Mouse (Mus musculus) retina, postnatal 7 days (tissue): ENCODE measurements at regions not wholly inside any gene's neighbourhood (a gene's known extent, or its start where the extent isn't known, plus 50 kb on each side); places are given as distances from the start of the nearest gene placed in this dataset.

Source experiments
- DNase-seq: peaks from one replicate; pipeline ENCODE4 v3.0.0-alpha.2; 2012; ENCODE audit warnings: low read depth, low spot score

DNA sequence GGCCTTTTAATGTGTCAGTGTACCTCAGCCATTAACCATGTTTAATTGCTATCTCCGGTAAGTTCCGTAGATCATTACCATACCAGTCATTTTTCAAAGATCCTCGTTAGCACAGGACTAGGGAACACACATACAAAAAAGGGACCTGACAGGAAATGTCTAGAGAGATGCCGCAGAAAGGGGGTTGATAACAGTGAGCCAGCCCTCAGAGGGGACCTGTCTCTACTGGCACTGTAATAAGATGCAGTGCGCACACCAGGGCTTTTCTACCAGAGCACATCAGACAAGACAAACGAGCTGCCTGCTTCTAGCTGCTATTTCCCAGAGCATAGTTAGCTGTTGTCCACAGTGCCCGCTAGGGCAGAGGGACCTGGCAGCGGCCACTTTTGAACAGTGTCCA lies 199.1 kb downstream of the Sox11 start:
- DNase-seq, result no peak

DNA sequence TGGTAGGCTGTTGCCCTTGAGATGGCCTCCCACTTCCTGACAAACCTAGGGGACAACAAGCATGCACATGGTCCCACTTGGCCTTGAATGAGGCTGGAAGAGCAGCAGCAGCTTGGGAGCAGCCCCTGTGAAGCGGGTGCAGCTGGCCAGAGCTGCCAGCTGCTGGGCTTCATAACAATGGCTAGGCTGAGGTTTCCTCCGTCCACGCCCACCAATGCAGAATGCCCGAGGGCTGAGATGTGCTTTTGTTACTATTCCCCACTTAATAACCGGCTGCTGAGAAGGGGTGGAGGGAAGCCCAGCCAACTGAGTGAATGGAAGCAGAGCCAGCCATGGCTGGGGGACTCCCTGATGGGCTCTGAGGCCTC lies 202.1 kb downstream of the Sox11 start:
- no peak for DNase-seq

DNA sequence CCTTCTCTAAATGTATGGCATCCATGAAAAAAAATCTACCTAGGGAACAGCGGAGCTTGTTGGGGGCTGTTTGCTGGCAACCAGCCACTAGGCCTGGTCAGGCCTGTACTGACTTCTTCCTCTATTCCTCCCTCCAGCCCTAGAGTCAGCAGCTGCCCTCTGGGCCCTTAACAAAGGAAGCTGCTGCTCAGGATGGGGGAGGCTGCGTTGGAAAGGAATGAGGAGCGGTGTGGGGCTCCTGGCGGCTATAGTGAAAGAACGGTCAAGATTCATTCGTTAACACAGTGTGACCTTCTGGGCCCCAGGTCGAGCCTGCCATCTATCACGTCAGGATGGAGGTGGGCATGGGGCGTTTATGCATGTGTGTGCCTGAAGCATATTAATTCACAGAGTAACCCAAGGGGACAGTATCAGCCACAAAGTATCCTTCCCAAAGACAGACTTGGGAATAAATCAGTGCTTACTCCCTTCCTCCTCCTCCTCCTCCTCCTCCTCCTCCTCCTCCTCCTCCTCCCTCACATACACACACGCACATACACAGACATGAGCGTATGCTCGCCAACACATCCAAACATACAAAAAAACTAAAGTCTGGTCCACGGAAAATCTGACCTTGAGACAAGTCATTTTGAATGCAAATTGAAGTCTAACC lies 202.6 kb downstream of the Sox11 start:
- no peak for DNase-seq

DNA sequence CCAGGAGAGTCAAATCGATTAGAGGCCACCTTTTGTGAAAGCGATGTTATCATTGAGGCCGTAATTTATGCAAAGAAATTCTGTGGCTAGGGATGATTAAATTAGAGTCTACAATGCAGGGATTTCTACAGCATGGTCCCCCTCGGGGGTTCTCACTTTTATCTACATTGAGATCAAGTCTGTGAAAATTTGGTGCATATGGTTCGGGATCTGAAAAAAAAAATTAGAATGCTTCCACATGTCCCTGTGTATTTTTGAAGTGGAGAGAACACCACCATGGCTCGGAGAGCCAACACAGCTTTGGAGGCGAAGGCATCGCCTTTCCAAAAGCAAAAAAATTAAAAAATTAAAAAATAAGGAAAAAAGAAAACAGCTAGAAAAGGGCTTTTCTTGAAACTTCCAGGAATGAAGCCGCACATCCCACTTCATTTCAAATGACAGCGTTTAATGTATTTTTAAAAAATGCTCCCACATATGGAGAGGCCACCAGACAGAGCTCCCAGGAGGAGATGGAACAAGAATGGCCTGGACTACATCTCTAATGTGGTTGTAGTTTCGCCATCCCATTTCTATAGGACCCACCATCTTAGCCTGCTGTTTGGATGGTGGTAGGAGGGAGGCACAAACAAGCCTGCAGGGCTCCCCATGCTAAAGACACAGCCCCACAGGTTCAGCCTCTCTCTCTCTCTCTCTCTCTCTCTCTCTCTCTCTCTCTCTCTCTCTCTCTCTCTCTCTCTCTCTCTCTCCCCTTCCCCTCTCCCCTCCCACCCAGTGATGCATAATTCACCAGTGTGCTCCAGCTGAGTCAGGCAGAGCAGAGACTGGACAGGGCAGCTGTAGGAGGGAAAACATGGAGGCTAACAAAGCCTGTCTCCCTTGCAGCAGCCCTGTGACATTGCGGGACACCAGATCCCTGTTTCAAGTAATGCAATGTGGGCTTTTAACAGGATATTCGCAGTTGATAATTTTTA lies 203.4 kb downstream of the Sox11 start:
- no peak for DNase-seq

DNA sequence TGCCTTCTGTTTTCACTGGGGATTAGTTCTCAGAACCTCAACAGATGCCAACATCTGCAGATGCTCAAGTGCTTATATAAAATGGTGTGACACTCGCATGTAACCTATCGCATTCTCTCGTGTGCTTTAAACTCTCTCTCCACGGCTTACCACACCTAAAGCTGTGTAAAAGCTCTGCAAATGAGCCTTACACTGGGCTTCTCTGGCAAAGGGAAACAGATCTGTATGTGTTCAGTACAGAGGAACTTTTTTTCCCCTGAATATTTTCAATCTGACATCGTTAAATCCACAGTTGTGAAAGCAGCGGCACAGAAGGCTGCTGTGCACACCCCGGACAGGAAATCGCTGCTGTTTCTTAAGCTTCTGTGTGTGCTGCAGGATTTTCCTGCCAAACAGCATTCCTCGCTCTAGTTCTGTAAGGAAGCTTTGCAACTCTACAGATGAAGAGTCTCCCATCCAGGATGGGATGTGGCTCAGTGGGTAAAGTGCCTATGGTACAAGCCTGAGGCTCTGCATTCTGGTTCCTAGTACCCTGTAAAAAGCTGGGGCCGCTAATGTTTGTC lies 206.3 kb downstream of the Sox11 start:
- no peak for DNase-seq

DNA sequence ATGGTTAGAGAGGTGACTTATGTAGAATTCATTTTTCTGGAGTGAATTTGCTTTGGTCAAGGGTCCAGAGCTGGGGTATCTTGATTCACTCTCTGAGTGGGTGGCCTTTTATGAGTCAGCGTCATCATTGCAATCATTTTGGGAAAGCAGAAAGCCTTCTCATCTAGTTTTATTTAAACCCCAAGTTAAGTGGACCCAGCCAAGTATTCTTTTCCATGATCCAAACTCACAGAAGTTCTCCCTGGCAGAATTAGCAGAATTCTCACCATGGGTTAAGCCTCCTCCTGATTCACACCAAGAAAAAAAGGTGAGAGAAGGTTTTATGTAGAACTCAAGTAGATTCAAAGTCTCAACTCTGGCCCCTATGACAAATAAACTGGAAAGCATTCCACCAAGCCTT lies 211.8 kb downstream of the Sox11 start:
- DNase-seq, result no peak

DNA sequence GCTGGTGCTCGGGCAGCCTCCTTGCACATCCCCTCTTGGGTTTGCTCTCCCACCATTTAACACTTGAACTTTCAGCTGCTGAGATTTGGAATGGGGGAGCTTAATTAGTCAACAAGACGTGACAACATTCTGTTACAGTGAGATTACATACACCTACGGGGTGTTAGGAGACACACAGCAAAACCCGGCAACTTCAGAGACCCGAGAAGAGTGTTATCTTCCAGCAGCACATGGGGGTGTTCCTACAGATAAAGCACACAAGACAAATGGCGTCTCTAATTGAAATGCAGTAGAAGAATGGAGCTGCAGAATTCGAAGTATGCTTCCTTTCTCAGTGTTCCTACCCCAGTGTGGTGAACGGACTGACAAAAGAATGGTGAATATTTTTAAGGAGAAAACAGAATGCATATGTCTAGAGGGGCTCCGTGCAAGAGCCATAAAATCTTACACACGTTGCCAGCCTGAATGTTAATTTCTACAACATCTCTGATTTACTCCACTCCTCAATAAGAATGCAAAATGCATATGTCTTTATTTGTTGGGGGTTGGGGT lies 215.2 kb downstream of the Sox11 start:
- DNase-seq, result no peak

DNA sequence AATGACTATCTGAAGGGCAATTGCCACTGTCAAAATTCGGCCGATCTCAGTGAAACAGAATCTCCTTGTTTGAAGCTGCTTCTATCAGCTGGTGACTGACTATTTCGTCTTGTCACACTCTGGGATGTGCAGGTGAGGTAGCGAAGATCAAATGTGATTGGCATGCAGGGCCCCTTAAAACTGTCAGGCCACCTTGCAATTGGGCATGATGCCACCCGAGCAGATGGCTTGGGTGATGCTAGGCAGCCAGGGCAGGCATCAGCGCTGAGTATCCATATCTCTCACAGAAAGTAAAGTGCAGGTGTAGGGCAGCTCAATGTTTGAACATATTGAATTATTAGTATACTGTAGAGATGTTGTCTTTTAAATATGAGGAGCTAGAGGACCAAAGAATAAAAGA lies 223.8 kb downstream of the Sox11 start:
- DNase-seq, result no peak

DNA sequence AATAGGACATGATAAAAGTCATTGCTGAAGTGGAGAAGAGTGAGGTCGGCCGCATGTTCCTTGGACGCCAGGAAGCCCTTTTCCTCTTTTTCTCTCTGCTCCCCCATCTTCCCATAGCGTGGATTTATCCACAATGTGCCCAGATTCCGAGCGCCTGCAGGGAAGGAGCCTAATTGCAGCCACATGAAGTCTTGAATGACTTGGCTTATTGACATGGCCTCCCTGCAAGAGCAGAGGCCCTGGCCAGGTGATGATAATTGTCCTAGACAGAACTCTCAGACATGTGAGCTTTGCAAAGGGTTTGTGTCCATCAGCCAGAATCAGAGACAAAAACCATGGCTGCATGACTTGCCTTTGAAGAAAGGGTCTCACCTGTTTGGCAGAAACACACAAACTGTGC lies 227.0 kb downstream of the Sox11 start:
- DNase-seq, result no peak

DNA sequence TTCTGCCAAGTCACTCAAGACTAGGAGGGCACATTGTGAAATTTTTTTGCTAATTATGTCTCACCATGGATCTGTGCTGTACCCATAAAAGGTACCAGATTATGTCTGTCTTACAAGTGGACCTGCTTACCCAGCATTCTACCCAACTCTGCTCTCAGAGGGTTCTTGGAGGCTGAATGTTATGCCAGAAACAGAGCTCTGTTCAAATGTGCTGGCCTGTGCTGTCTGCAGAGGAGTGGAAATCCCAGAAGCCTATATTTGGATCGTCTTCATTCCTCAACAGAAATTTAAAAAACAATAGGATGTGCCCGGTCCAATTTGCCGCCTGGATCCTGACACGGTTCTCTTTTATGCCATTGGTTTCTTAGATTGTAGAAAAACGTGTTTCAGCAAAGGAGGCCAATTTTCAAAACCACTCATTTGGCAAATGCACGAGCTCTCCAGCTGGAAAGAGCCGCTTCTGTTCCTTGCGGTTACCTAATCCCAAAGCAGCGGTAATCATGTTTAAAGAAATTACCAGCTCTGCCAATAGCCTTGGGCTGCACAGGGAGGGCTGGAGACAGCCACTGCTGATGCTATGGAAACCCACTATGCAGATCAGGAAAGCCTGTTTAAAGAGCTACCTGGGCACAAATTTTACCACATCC lies 237.3 kb downstream of the Sox11 start:
- DNase-seq, result no peak

DNA sequence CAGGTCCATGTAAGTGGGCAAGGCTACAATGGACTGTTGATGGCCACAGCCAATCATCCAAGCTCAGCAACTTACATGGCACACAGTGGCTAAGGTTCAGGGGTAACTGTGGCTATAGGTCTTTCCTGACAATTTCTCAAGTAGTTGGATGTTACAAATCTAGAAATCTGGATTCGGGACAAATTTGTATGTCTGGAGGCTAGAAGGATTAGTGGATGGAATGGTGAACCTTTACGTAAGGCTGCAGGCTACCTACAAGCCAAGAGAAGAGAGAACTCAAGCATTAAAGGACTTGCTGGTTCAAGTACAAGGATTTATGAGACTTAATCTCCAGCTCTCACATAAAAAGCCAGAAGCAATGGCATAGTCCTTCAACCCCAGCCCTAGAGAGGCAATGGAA lies 239.4 kb downstream of the Sox11 start:
- no peak for DNase-seq

DNA sequence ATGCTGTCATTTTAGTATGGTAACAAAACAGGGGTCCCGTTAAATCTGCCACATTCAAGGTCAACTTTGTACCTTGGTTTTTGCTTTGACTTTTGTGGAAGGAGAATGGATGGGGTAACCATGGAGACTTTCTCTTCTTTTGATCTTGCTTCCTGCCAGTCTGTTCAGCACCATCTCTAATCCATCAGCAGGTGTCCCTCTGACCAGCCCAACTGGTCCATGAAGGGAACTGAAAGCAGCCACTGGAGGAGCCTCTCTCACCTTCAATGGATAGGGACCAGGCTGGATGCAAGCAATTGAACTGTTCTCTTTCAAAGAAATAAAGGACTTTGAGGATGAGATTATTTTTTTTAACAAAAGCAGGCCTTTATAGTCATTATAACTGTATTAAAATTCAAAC lies 253.2 kb downstream of the Sox11 start:
- no peak for DNase-seq

DNA sequence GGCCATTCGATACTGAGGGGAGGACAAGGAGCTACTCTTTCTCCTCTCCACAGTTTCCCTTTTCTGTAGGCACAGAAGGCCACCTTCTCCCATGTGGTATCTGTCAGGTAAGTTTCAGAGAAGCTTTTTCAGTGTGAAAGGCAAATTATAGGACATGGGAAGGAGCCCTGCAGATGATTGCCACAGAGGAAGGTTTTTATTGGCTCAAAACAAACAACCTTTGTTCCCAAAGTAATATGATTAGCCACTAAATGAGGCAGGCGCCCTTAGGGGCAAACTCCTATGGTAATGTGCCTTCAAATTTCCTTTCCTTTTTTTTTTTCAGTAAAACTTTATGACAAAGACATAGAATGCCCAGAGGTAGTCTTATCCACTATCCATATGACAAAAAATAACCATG lies 256.5 kb downstream of the Sox11 start:
- DNase-seq, result no peak

DNA sequence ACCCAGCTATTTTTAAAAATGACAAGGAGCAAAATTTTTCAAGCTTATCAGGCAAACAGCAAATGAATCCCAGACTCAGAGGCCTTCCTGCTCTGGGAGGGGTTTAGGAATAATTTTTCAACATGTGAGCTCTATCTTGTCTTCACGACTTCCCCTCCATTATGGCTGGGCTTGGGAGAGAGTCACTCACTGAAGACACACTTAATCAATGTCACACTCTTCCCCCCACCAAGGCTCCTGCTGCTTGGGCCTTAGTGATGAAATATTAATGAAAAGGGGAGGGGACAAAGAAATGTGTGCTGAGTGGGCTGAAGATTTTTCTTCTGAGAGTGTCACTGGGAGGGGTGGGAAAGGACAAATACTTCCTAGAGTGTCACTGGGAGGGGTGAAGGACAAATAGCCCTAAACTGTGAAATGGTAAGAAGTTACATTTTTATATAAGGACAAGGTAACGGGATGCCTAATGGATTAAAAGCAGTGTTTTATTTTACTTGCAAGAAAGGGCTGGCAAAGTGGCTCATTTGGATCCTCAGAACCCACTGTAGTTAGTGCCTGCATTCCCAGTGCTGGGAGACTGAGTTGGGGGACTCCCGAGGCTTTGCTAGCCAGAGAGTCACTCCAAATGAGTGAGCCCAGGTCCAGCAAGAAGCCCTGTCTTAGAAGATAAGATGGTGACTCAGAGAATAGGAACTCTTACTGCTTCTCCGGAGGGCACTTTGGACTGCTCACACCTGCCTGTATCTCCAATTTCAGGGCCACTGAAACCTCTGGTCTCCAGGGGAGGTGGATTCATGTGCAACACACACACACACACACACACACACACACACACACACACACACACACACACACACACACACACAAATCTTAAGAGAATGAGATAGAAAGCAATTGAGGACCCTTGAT lies 258.5 kb downstream of the Sox11 start:
- DNase-seq, result no peak

DNA sequence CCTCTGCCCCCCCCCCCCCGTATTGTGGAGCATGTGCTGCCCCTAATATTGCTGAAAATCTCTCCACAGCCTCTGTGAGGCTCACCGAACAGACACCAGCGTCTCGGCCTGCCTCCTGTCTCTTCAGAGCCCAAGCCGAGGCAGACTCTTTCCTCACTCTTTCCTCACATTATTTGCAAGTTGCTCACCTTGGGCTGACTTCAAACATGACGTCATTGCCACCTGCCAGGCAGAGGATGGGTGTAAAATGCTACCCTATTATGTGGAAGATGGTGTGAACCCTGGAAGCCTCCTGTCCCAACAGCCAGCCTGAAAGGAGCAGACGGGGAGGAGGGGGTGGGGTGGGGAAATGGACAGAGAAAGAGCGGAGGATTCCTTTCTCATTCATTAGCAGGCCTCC lies 259.3 kb downstream of the Sox11 start:
- DNase-seq, result no peak

DNA sequence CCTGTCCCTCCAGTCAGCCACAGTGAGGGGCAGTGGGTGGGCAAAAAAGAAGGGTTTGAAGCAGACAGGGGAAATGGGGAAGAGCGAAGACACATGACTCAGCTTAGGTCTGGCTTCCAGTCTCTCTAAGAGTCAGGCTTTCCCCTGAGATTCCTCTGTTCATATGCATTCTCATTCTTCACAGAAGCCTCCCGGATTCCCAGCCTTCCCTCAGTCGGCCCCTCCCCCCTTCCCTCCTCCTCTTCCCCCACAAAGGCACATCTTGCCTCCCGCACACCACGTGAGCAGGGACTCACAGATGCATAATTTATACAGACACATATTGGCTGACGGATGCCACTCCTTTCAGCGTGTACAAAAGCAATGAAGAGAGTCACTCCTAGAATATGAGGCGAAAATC lies 259.8 kb downstream of the Sox11 start:
- DNase-seq, result no peak

DNA sequence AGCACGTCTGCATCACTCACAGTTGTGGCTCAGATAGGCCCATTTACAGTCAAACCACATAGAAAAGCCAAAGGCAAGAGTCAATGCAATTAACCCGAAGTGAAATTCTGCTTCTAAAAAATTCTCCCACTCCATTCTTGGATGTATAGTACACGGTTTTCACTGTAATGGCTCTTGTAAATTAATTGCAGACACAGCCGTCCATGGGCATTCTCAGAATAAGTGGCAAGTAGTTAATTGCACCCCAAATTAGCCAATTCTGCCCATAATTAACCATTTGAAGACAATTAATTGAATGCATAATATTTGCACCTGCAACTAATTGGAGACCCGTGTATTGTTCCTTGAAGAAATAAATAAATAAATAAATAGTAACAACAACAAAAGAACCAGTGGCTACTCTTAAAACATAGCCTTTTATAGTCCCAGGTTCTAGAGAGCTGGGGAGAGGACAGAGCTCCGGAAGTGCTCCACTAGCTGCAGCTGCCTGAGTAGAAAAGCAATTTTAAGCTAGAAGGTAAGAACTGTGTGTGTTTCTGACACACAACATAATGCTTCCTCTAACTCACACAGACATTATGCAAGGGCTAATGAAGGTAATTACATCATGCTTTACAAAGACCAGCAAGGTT lies 266.2 kb downstream of the Sox11 start:
- DNase-seq, result no peak

DNA sequence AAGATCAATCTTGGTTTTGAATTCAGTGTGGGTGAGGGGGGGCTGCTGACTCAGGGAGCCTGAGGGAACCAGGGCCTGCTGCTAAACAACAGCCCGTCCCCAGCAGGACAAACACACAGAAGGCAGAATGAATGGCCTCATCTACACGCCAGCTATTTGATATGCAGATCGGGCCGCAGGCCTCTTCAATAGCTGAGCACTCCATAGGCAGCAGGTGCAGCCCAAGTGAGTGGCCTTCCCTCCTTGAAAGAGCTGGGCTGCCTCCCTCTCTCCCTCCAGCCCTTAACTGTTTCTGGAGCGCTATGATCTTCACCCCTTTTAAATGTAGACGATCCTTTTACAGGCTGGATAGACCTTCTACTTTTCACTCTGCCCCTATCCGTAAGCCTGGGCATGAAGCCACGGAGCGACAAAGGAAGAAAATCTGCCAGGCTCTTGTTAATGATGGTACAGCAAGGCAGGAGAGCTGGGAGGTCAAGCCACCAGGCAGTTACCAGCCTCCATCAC lies 277.3 kb downstream of the Sox11 start:
- no peak for DNase-seq

DNA sequence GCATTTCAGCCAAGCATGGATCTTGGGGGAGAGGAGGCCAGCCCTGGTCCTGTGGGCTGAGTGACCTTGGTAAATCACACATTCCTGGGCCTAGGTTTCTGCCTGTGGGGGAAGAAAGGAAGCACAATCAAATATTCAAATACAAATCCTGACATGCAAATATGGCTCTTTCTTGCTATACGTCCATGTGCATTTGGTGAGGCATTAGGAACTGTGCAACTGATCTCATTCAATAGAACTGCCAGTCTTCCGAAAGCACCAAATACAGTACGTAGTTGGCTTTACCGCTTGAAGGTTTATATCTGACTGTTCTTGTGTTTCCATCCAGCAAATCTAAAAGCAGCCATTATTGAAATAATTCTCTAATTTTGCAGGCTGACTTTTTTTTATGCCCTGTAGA lies 278.9 kb downstream of the Sox11 start:
- no peak for DNase-seq

DNA sequence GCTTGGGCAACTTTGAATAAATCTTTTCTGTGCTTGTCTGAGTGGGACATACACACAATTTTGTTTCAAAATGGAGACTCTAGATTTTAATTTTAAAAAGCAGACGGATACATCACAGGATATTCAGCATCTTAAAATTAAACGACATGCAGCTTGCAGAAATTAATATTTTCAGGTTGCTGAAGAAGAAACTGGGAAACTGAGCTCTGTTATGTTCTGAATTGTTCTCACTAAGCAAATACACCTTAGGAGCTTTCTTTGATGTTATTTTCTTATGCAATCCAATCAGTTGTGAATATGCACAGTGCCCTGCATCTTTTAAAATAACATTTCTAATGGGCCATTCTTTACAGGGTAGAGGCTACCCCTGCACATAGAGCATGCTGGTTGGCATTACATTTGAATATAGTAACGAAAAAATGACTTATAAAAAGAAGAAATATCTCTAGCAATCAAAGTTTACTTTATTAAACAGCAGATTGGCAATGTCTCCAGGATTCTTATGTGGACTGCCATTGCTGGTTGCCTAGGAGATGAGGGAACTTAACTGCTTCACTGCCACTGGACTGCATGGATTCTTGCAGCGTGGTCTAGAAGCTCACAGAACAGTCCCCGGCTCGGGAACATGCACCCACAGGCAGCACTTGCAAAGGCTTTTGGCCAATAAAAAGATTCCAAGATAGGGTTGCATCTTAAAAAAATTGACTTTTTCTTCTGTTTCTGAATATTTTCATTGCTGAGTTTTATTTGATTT lies 279.7 kb downstream of the Sox11 start:
- DNase-seq, result no peak
